Mouse (Mus musculus) lung, embryonic 14.5 days (tissue): ENCODE measurements around the gene Runx1. TPM values are rescaled to one million over a fixed set of nuclear protein-coding genes. Genes with fewer than 3 reads are reported as not detected.
A peak's percentile ranks its signal among the peaks of the same experiment; 100 is the strongest.

Experiments
- ATAC-seq: fragments of 200-750 bp; cut with Nextera tagmentation; 2 replicates; pipeline ENCODE4 v1.8.0; 2017; ENCODE audit warnings: mild to moderate bottlenecking, moderate TSS enrichment, moderate library complexity; ENCODE audit not compliant: insufficient read depth
- DNase-seq: peaks from one replicate; pipeline ENCODE4 v3.0.0-alpha.2; 2015
- H3K27ac ChIP-seq: fragments of 300-500 bp; sonication (generic); 2 replicates; pipeline ENCODE4 v1.5.1; 2014; ENCODE audit warnings: low read depth, mild to moderate bottlenecking, moderate library complexity
- H3K27me3 ChIP-seq: fragments of 300-500 bp; sonication (generic); 2 replicates; pipeline ENCODE4 v1.6.1; 2014; ENCODE audit warnings: low read length, control low read depth; ENCODE audit not compliant: insufficient read depth
- H3K36me3 ChIP-seq: fragments of 300-500 bp; sonication (generic); 2 replicates; pipeline ENCODE4 v1.6.1; 2014; ENCODE audit warnings: control low read depth; ENCODE audit not compliant: insufficient read depth
- H3K4me1 ChIP-seq: fragments of 300-500 bp; sonication (generic); 2 replicates; pipeline ENCODE4 v1.6.1; 2014; ENCODE audit warnings: antibody characterized with exemption, control low read depth; ENCODE audit not compliant: insufficient read depth
- H3K4me2 ChIP-seq: fragments of 300-500 bp; sonication (generic); 2 replicates; pipeline ENCODE4 v1.6.1; 2014; ENCODE audit warnings: mild to moderate bottlenecking
- H3K4me3 ChIP-seq: fragments of 300-500 bp; sonication (generic); 2 replicates; pipeline ENCODE4 v1.5.1; 2014; ENCODE audit warnings: low read depth, low read length
- H3K9ac ChIP-seq: fragments of 300-500 bp; sonication (generic); 2 replicates; pipeline ENCODE4 v1.6.1; 2014
- H3K9me3 ChIP-seq: fragments of 300-500 bp; sonication (generic); 2 replicates; pipeline ENCODE4 v1.6.1; 2016; ENCODE audit warnings: low read depth, low read length, control low read depth
- CTCF ChIP-seq: IDR thresholded peaks from 2 replicates; pipeline ENCODE4 v1.5.1; 2016; ENCODE audit warnings: antibody characterized with exemption, low read depth
- WGBS: fragments of 180-500 bp; shearing (Covaris S2); extraction: QIAGEN DNeasy Blood & Tissue Kit; methylation state at CpG from one replicate; pipeline ENCODE4 v1.1.7; 2014; 5-methylcytosine and 5-hydroxymethylcytosine counted together
- polyA plus RNA-seq: library from polyadenylated mRNA; unstranded; fragments of >200 nt; fragmentation: Nextera tagmentation; extraction: Ambion mirVana; gene quantifications from 2 replicates; pipeline ENCODE4 v1.2.1, GENCODE M21; 2014

Runx1 gene
- 7.7 and 10.8 TPM in 2 replicates for polyA plus RNA-seq

- no peak for ATAC-seq
- Histone ChIP-seq H3K9ac (no peak within 1 kb of the TSS), H3K4me2 (peak within 1 kb of the TSS; percentile 21; the same call in 1 of the 2 replicates)
Measured at GRCm38 (mm10) chr16:92825908-92826650, at the start of gene Runx1. Gene Runx1, minus strand, starts transcription at chr16:92826149.

GRCm38 (mm10) chr16:92874015-92874414, 48.1 kb upstream of the Runx1 start:
- Histone ChIP-seq H3K4me3 (no peak overlapping the region), H3K36me3 (no peaks in the 10 kb centered on the region), H3K27ac (no peak overlapping the region), H3K9ac (no peak overlapping the region), H3K27me3 (no peaks in the 10 kb centered on the region), H3K9me3 (no peaks in the 10 kb centered on the region), H3K4me2 (no peak overlapping the region), H3K4me1 (no peaks in the 10 kb centered on the region)
- ATAC-seq (no peak), DNase-seq (no peak)
- WGBS = 77% methylated on average over 3 of the region's 3 CpGs
- TF ChIP-seq CTCF = no peak

More at GRCm38 (mm10) chr16:92825908-92826650, at the start of gene Runx1:
- peak within 1 kb of the TSS; percentile 46; the same call in 1 of the 2 replicates for H3K27ac ChIP-seq
- no peak for DNase-seq
- H3K9me3 ChIP-seq = no peaks in the 10 kb centered on the region
- whole genome bisulfite sequencing = 83% methylated on average over 11 of the region's 11 CpGs
- no peaks in the 10 kb centered on the region for H3K36me3 ChIP-seq
- TF ChIP-seq CTCF = no peak
- H3K27me3 ChIP-seq = no peaks in the 10 kb centered on the region
- peaks cover 9% of the 10 kb centered on the region; the same call in 1 of the 2 replicates for H3K4me1 ChIP-seq
- peak within 1 kb of the TSS; percentile 18; the same call in 1 of the 2 replicates for H3K4me3 ChIP-seq

- Histone ChIP-seq H3K36me3 (no peaks in the 10 kb centered on the region), H3K4me3 (no peak overlapping the region), H3K27ac (no peak overlapping the region), H3K4me2 (no peak overlapping the region), H3K9ac (no peak overlapping the region), H3K9me3 (no peaks in the 10 kb centered on the region), H3K27me3 (no peaks in the 10 kb centered on the region), H3K4me1 (no peaks in the 10 kb centered on the region)
- no peak for TF ChIP-seq CTCF
- ATAC-seq (no peak), DNase-seq (no peak)
- 47% methylated on average over 11 of the region's 11 CpGs for WGBS
Measured at GRCm38 (mm10) chr16:92871728-92872127, 45.8 kb upstream of the Runx1 start.

- Histone ChIP-seq H3K4me3 (no peak overlapping the region), H3K9me3 (no peaks in the 10 kb centered on the region), H3K27me3 (no peaks in the 10 kb centered on the region), H3K9ac (no peak overlapping the region), H3K4me2 (no peak overlapping the region), H3K27ac (no peak overlapping the region), H3K36me3 (no peaks in the 10 kb centered on the region), H3K4me1 (no peaks in the 10 kb centered on the region)
- no peak for TF ChIP-seq CTCF
- DNase-seq (no peak), ATAC-seq (no peak)
- 78% methylated on average over 4 of the region's 4 CpGs for WGBS
Measured at GRCm38 (mm10) chr16:92868550-92868949, 42.6 kb upstream of the Runx1 start.

GRCm38 (mm10) chr16:92867261-92867935, 41.4 kb upstream of the Runx1 start:
- H3K9me3 ChIP-seq = no peaks in the 10 kb centered on the region
- no peak for TF ChIP-seq CTCF
- ATAC-seq = no peak
- no peak overlapping the region for H3K4me2 ChIP-seq
- WGBS = 51% methylated on average over 9 of the region's 9 CpGs
- H3K9ac ChIP-seq = no peak overlapping the region
- no peaks in the 10 kb centered on the region for H3K36me3 ChIP-seq
- DNase-seq = peak; percentile 21
- H3K4me3 ChIP-seq = no peak overlapping the region
- H3K27ac ChIP-seq = no peak overlapping the region
- no peaks in the 10 kb centered on the region for H3K27me3 ChIP-seq
- H3K4me1 ChIP-seq = no peaks in the 10 kb centered on the region

- Histone ChIP-seq H3K4me3 (no peak overlapping the region), H3K4me2 (no peak overlapping the region), H3K36me3 (no peaks in the 10 kb centered on the region), H3K27ac (no peak overlapping the region), H3K9me3 (no peaks in the 10 kb centered on the region), H3K9ac (no peak overlapping the region), H3K27me3 (no peaks in the 10 kb centered on the region), H3K4me1 (no peaks in the 10 kb centered on the region)
- DNase-seq (no peak), ATAC-seq (no peak)
- 83% methylated on average over 3 of the region's 3 CpGs for WGBS
- TF ChIP-seq CTCF = no peak
Measured at GRCm38 (mm10) chr16:92865314-92865713, 39.4 kb upstream of the Runx1 start.

GRCm38 (mm10) chr16:92864191-92864590, 38.2 kb upstream of the Runx1 start:
- H3K4me1 ChIP-seq = no peaks in the 10 kb centered on the region

More at GRCm38 (mm10) chr16:92864191-92864590, 38.2 kb upstream of the Runx1 start:
- ATAC-seq = no peak
- WGBS = 77% methylated on average over 2 of the region's 2 CpGs
- Histone ChIP-seq H3K27me3 (no peaks in the 10 kb centered on the region), H3K4me3 (no peak overlapping the region), H3K9me3 (no peaks in the 10 kb centered on the region), H3K9ac (no peak overlapping the region), H3K36me3 (no peaks in the 10 kb centered on the region), H3K27ac (no peak overlapping the region), H3K4me2 (no peak overlapping the region)
- no peak for DNase-seq
- TF ChIP-seq CTCF = no peak
